Mouse (Mus musculus): ENCODE measurements around the gene Tmsb15a. TPM values are rescaled to one million over a fixed set of nuclear protein-coding genes. Genes with fewer than 3 reads are reported as not detected.
A peak's percentile ranks its signal among the peaks of the same experiment; 100 is the strongest.
"Not testable (repeated sequence)": the region's sequence is repeated elsewhere in the genome, so short reads cannot be mapped to it uniquely, and the experiment has no call there.

The Tmsb15a gene
- polyA plus RNA-seq (2015; fragmentation: Nextera tagmentation; extraction: Ambion mirVana): 0.67 TPM in 1 of 2 replicates, not detected in the other

DNA sequence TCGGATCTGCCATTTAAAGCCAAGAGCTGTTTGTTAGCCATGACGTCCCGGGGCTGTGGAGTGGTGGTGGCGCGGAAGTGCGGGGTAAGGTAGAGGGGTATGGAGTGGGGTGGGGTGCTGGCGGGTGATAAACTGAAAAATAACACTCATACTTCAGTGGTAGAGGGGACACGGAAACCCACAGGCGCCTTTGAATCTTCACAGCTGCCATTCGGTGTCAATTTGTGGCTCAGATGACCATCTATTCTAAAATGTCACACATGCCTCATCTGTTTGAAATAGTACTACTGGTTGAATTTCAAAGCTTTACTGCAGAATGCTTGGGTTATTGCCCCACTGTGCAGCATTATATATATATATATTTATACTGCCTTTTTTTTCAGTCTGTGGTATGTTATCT, at the start of gene Tmsb15a:
Gene Tmsb15a, minus strand, starts transcription at position 101 of the 400 bp plus-strand sequence.
- no peaks in the 10 kb centered on the region for H3K9me3 ChIP-seq
- no peak for ATAC-seq

GRCm38 (mm10) chrX:135768565-135768964, 43.5 kb upstream of the Tmsb15a start:
- Histone ChIP-seq H3K4me2 (replicated peaks) (no peak overlapping the region), H3K36me3 (no peaks in the 10 kb centered on the region), H3K4me3 (replicated peaks) (no peak overlapping the region), H3K27me3 (replicated peaks) (no peaks in the 10 kb centered on the region), H3K9ac (no peak overlapping the region), H3K4me1 (replicated peaks) (no peaks in the 10 kb centered on the region), H3K27ac (no peak overlapping the region), H3K9me3 (no peaks in the 10 kb centered on the region)
- 45% methylated on average over 2 of the region's 2 CpGs for WGBS
- peak; percentile 82 for ATAC-seq

More for the DNA sequence above, at the start of gene Tmsb15a:
- WGBS: 80% methylated on average over 10 of the region's 10 CpGs
- no peaks in the 10 kb centered on the region for H3K36me3 ChIP-seq
- no peak within 1 kb of the TSS for H3K4me2 ChIP-seq (replicated peaks)
- H3K27ac ChIP-seq: no peak within 1 kb of the TSS
- H3K4me1 ChIP-seq (replicated peaks): no peaks in the 10 kb centered on the region
- H3K4me3 ChIP-seq (replicated peaks): no peak within 1 kb of the TSS
- H3K9ac ChIP-seq: no peak within 1 kb of the TSS
- H3K27me3 ChIP-seq (replicated peaks): no peaks in the 10 kb centered on the region

- Histone ChIP-seq H3K9ac (no peak overlapping the region), H3K36me3 (no peaks in the 10 kb centered on the region), H3K27ac (no peak overlapping the region), H3K27me3 (replicated peaks) (no peaks in the 10 kb centered on the region), H3K9me3 (no peaks in the 10 kb centered on the region), H3K4me1 (replicated peaks) (no peaks in the 10 kb centered on the region), H3K4me2 (replicated peaks) (no peak overlapping the region), H3K4me3 (replicated peaks) (no peak overlapping the region)
- peak; percentile 91 for ATAC-seq
- WGBS: 53% methylated on average over 2 of the region's 3 CpGs
Observed at GRCm38 (mm10) chrX:135768043-135768548, 43.0 kb upstream of the Tmsb15a start.

GRCm38 (mm10) chrX:135761707-135762106, 36.6 kb upstream of the Tmsb15a start:
- Histone ChIP-seq H3K4me3 (replicated peaks) (no peak overlapping the region), H3K9me3 (no peaks in the 10 kb centered on the region), H3K27me3 (replicated peaks) (no peaks in the 10 kb centered on the region), H3K4me2 (replicated peaks) (no peak overlapping the region), H3K4me1 (replicated peaks) (no peaks in the 10 kb centered on the region), H3K27ac (no peak overlapping the region), H3K9ac (no peak overlapping the region), H3K36me3 (no peaks in the 10 kb centered on the region)
- ATAC-seq: no peak

DNA sequence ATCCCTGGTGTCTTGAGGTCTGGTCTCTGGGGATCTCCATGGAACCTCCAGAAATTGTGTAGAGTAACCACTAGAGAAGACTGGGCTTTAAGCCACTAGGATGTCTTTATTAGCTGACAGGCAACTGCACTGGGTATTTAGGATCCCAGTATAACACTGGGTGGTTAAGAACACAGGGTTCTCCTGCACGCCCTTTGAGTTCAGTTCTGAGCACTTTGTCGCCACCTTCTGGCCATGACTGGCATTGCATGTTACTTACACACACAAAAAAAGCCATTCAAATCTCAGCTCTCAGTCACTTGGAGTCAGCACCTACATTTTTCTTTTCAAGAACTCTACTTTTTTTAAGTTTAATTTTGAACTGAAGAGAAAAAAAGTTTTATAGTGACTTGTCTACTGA, 27.8 kb upstream of the Tmsb15a start:
- Histone ChIP-seq H3K4me1 (replicated peaks) (no peaks in the 10 kb centered on the region), H3K27ac (no peak overlapping the region), H3K4me2 (replicated peaks) (no peak overlapping the region), H3K9ac (no peak overlapping the region), H3K27me3 (replicated peaks) (no peaks in the 10 kb centered on the region), H3K4me3 (replicated peaks) (no peak overlapping the region), H3K36me3 (no peaks in the 10 kb centered on the region), H3K9me3 (no peaks in the 10 kb centered on the region)
- peak; percentile 41; the same call in 1 of the 2 replicates for ATAC-seq
- 4% methylated on average over 2 of the region's 2 CpGs for WGBS

- not testable (repeated sequence) for H3K36me3 ChIP-seq; H3K9me3 ChIP-seq; H3K4me1 ChIP-seq (replicated peaks); ATAC-seq; H3K4me2 ChIP-seq (replicated peaks); H3K27ac ChIP-seq; H3K4me3 ChIP-seq (replicated peaks); H3K9ac ChIP-seq; H3K27me3 ChIP-seq (replicated peaks)
- WGBS: 91% methylated on average over 3 of the region's 3 CpGs
Observed at GRCm38 (mm10) chrX:135745376-135745775, 20.3 kb upstream of the Tmsb15a start.

DNA sequence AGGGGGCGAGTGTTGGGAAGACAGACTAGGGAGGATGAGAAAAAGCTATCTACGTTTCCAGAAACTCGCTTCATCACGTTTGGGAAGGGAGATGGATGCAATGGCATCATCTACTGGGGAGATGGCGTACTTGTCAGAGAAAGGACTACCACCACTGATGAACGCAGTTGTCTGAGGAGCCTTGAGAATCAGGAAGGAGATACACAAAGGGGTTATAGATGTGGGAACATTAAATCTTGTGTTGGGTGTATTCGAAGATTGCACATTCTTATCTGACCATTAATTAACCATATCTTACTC, 17.9 kb upstream of the Tmsb15a start:
- Histone ChIP-seq H3K4me3 (replicated peaks) (peak overlapping the region; percentile 54), H3K4me2 (replicated peaks) (peak overlapping the region; percentile 46), H3K9me3 (no peaks in the 10 kb centered on the region), H3K27ac (no peak overlapping the region), H3K27me3 (replicated peaks) (no peaks in the 10 kb centered on the region), H3K4me1 (replicated peaks) (no peaks in the 10 kb centered on the region), H3K36me3 (no peaks in the 10 kb centered on the region), H3K9ac (peak overlapping the region; percentile 64)
- peak; percentile 42 for ATAC-seq
- WGBS: 17% methylated on average over 7 of the region's 7 CpGs

DNA sequence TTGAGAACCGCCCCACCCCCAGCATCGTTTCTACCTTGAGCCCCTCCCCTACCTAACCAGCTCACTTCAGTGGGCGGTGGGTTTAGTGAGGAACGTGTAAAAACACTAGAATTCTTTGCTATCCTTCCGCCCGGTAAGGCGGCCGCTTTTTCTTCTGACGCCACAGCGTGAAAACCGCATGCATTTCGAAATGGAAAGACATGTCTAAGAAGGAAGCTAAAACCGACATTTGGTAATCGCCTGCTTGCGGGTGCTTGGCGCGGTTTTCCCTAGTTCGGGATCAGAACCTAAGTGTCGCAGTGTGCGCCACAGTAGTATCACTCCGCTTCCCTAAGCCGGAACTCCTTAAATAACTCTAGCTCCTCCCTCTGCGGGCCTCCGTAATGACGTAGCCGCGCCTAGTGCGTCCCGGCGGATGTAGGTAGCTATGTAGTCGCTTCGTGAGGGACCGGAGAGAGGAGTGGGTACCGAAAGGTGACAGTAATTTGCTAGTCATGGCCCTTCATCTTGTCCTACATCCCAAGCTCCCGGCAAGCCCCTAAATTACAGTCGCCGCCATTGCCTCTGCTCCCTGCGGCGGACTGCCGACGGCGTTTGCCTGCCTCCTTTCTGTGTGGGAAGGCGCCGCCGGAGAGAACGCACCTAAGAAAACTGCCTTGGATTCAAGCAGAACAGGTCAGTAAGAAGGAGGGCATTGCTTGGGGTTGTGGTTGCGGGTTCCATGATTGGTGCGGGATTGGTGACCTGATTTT, 17.4 kb upstream of the Tmsb15a start, which contains the start of the genes Armcx5 and Gprasp1:
Gene Armcx5, plus strand, starts transcription at position 430 of the 752 bp plus-strand sequence.
Gene Gprasp1, plus strand, starts transcription at position 430 of the 752 bp plus-strand sequence.
- WGBS: 21% methylated on average over 48 of the region's 48 CpGs

DNA sequence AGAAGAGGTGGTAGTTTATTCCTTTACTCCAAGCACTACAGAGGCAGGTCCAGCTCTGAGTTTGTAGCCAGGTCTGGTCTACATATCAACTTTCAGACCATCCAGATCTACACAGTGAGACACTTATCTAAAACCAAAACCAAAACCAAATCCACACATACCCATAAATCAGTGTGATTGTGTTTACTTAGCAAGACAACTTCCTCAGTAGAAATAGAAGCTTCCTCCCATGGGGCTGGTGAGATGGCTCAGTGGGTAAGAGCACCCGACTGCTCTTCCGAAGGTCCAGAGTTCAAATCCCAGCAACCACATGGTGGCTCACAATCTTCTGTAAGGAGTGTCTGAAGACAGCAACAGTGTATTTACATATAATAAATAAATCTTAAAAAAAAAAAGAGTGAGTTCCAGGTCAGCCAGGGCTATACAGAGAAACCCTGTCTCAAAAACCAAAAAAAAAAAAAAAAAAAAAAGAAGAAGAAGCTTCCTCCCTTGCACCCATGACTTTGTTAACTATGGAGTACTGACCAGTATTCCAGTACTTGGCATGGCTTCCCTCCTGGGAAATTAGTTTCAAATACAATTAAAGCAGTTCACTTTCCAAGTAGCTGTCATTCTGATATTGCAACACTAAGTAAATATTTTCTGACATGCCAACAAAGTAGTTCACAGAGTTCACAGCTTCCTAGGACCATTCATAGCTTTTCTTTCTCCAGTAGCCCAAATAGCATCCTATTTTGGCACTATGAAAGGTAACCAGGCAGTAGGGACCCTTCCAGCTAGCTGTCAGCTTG, 13.9 kb upstream of the Tmsb15a start:
- Histone ChIP-seq H3K36me3 (no peaks in the 10 kb centered on the region), H3K4me1 (replicated peaks) (no peaks in the 10 kb centered on the region), H3K4me2 (replicated peaks) (no peak overlapping the region), H3K27me3 (replicated peaks) (no peaks in the 10 kb centered on the region), H3K4me3 (replicated peaks) (no peak overlapping the region), H3K9me3 (no peaks in the 10 kb centered on the region), H3K27ac (no peak overlapping the region), H3K9ac (no peak overlapping the region)
- no peak for ATAC-seq
- WGBS: 87% methylated on average over 2 of the region's 2 CpGs

More for the DNA sequence above, 17.4 kb upstream of the Tmsb15a start, which contains the start of the genes Armcx5 and Gprasp1:
- no peaks in the 10 kb centered on the region for H3K9me3 ChIP-seq
- H3K9ac ChIP-seq: peak within 1 kb of the TSS; percentile 64
- no peaks in the 10 kb centered on the region for H3K36me3 ChIP-seq
- H3K4me3 ChIP-seq (replicated peaks): peak within 1 kb of the TSS; percentile 54
- ATAC-seq: peak; percentile 98
- H3K27ac ChIP-seq: 0 out of 2 replicates have a peak within 1 kb of the TSS, but pooled peaks have one; percentile 66
- H3K27me3 ChIP-seq (replicated peaks): no peaks in the 10 kb centered on the region
- H3K4me1 ChIP-seq (replicated peaks): no peaks in the 10 kb centered on the region
- H3K4me2 ChIP-seq (replicated peaks): peak within 1 kb of the TSS; percentile 46

GRCm38 (mm10) chrX:135712845-135713244, 12.2 kb downstream of the Tmsb15a start:
- ATAC-seq: no peak
- Histone ChIP-seq H3K4me3 (replicated peaks) (no peak overlapping the region), H3K27me3 (replicated peaks) (no peaks in the 10 kb centered on the region), H3K9ac (no peak overlapping the region), H3K4me1 (replicated peaks) (no peaks in the 10 kb centered on the region), H3K27ac (no peak overlapping the region), H3K9me3 (no peaks in the 10 kb centered on the region), H3K36me3 (no peaks in the 10 kb centered on the region), H3K4me2 (replicated peaks) (no peak overlapping the region)
- 82% methylated on average over 2 of the region's 2 CpGs for WGBS

GRCm38 (mm10) chrX:135704349-135704748, 20.7 kb downstream of the Tmsb15a start:
- Histone ChIP-seq H3K4me2 (replicated peaks) (no peak overlapping the region), H3K36me3 (no peaks in the 10 kb centered on the region), H3K9ac (no peak overlapping the region), H3K4me3 (replicated peaks) (no peak overlapping the region), H3K4me1 (replicated peaks) (no peaks in the 10 kb centered on the region), H3K27ac (no peak overlapping the region), H3K27me3 (replicated peaks) (no peaks in the 10 kb centered on the region), H3K9me3 (no peaks in the 10 kb centered on the region)
- no peak for ATAC-seq
- 45% methylated on average over 2 of the region's 2 CpGs for WGBS

DNA sequence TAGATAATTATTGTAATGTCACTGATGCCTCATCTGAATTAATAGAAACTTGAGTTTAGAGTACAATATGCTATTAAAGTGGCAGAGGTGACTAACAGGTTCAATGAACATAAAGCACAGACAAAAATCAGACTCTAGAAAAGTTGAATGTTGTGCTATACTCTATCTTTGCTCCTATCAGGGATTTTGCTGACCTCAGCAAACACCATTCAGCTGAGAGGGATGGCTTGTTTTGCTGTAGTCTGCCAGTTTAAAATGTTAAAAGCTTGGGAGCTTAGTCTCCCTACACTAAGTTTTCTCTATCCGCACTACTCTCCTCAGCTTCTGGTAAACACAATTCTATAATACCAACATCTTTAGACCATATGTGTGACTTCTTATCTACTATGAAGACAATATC, 21.9 kb downstream of the Tmsb15a start:
- Histone ChIP-seq H3K9ac (no peak overlapping the region), H3K36me3 (no peaks in the 10 kb centered on the region), H3K4me1 (replicated peaks) (no peaks in the 10 kb centered on the region), H3K27ac (no peak overlapping the region), H3K9me3 (no peaks in the 10 kb centered on the region), H3K4me2 (replicated peaks) (no peak overlapping the region), H3K27me3 (replicated peaks) (no peaks in the 10 kb centered on the region), H3K4me3 (replicated peaks) (no peak overlapping the region)
- 97% methylated on average over 1 of the region's 1 CpGs for WGBS
- ATAC-seq: no peak

Data from intestine, embryonic 15.5 days (tissue).